Mouse (Mus musculus): Measurements from ENCODE around the gene Srebf2.

- TF ChIP-seq CTCF (conservative IDR thresholded peaks at IDR 0.05; ENCODE audit: low read length) (no peak), NANOG (IDR thresholded peaks at IDR 0.05; ENCODE audit: borderline replicate concordance, low read length) (no peak), POU5F1 (IDR thresholded peaks at IDR 0.05; ENCODE audit: borderline replicate concordance, low read length) (no peak)
Measured at GRCm38 (mm10) chr15:82185062-82185783, 38.2 kb downstream of the Srebf2 start.
